Mouse (Mus musculus): ENCODE data around the gene 1700122O11Rik. TPM values are rescaled to one million over a fixed set of nuclear protein-coding genes. Genes with fewer than 3 reads are reported as not detected.

1700122O11Rik gene
- polyA plus RNA-seq (2015; fragmentation: Nextera tagmentation; extraction: Ambion mirVana): not detected in 2 replicates

GRCm38 (mm10) chr17:48038193-48038592 lies at the start of gene 1700122O11Rik:
1700122O11Rik (minus strand) TSS chr17:48038293.
- H3K4me2 ChIP-seq: no peak within 1 kb of the TSS
- no peak within 1 kb of the TSS for H3K9ac ChIP-seq
- 81% methylated on average over 2 of the region's 2 CpGs for WGBS
- peaks cover 34% of the 10 kb centered on the region for H3K4me1 ChIP-seq
- no peaks in the 10 kb centered on the region for H3K36me3 ChIP-seq
- H3K9me3 ChIP-seq: no peaks in the 10 kb centered on the region
- ATAC-seq (ENCODE audit: borderline replicate concordance, extremely low read depth, low FRiP score, low TSS enrichment): no peak
- H3K27ac ChIP-seq: 0 out of 2 replicates have a peak within 1 kb of the TSS, but pooled peaks have one; percentile 70
- no peak within 1 kb of the TSS for H3K4me3 ChIP-seq
- no peaks in the 10 kb centered on the region for H3K27me3 ChIP-seq

GRCm38 (mm10) chr17:48080626-48081025 lies 42.5 kb upstream of the 1700122O11Rik start:
- H3K4me1 ChIP-seq: no peaks in the 10 kb centered on the region
- H3K36me3 ChIP-seq: no peaks in the 10 kb centered on the region
- no peak overlapping the region; the same call in 1 of the 2 replicates for H3K27ac ChIP-seq
- WGBS: 47% methylated on average over 3 of the region's 3 CpGs
- H3K9ac ChIP-seq: no peak overlapping the region
- H3K27me3 ChIP-seq: no peaks in the 10 kb centered on the region
- no peak for ATAC-seq (ENCODE audit: borderline replicate concordance, extremely low read depth, low FRiP score, low TSS enrichment)
- H3K9me3 ChIP-seq: no peaks in the 10 kb centered on the region
- H3K4me3 ChIP-seq: no peak overlapping the region
- no peak overlapping the region for H3K4me2 ChIP-seq

- Histone ChIP-seq H3K27ac (no peak overlapping the region), H3K27me3 (no peaks in the 10 kb centered on the region), H3K9me3 (no peaks in the 10 kb centered on the region), H3K36me3 (no peaks in the 10 kb centered on the region), H3K4me1 (peaks cover 14% of the 10 kb centered on the region), H3K4me3 (no peak overlapping the region), H3K9ac (no peak overlapping the region), H3K4me2 (no peak overlapping the region)
- peak; percentile 49; the same call in 1 of the 2 replicates for ATAC-seq (ENCODE audit: borderline replicate concordance, extremely low read depth, low FRiP score, low TSS enrichment)
- WGBS: 27% methylated on average over 5 of the region's 5 CpGs
Observed at GRCm38 (mm10) chr17:48067729-48068128, 29.6 kb upstream of the 1700122O11Rik start.

GRCm38 (mm10) chr17:48067083-48067614 lies 29.1 kb upstream of the 1700122O11Rik start:
- Histone ChIP-seq H3K36me3 (no peaks in the 10 kb centered on the region), H3K9me3 (no peaks in the 10 kb centered on the region), H3K4me3 (no peak overlapping the region), H3K4me2 (no peak overlapping the region), H3K4me1 (peaks cover 14% of the 10 kb centered on the region), H3K27ac (no peak overlapping the region), H3K27me3 (no peaks in the 10 kb centered on the region), H3K9ac (no peak overlapping the region)
- ATAC-seq (ENCODE audit: borderline replicate concordance, extremely low read depth, low FRiP score, low TSS enrichment): no peak
- WGBS: 52% methylated on average over 10 of the region's 10 CpGs

- Histone ChIP-seq H3K27ac (no peak overlapping the region), H3K4me1 (peaks cover 14% of the 10 kb centered on the region), H3K9me3 (no peaks in the 10 kb centered on the region), H3K4me2 (no peak overlapping the region), H3K36me3 (no peaks in the 10 kb centered on the region), H3K9ac (no peak overlapping the region), H3K4me3 (no peak overlapping the region), H3K27me3 (no peaks in the 10 kb centered on the region)
- no peak for ATAC-seq (ENCODE audit: borderline replicate concordance, extremely low read depth, low FRiP score, low TSS enrichment)
- 55% methylated on average over 5 of the region's 5 CpGs for WGBS
Observed at GRCm38 (mm10) chr17:48065081-48065501, 27.0 kb upstream of the 1700122O11Rik start.

- no peak for ATAC-seq (ENCODE audit: borderline replicate concordance, extremely low read depth, low FRiP score, low TSS enrichment)
- no peaks in the 10 kb centered on the region for H3K9me3 ChIP-seq
- H3K4me2 ChIP-seq: no peak overlapping the region
- no peaks in the 10 kb centered on the region for H3K27me3 ChIP-seq
- H3K9ac ChIP-seq: no peak overlapping the region
- H3K4me3 ChIP-seq: no peak overlapping the region
- WGBS: 37% methylated on average over 10 of the region's 10 CpGs
- no peak overlapping the region for H3K27ac ChIP-seq
- H3K36me3 ChIP-seq: no peaks in the 10 kb centered on the region
- peaks cover 14% of the 10 kb centered on the region for H3K4me1 ChIP-seq
Observed at GRCm38 (mm10) chr17:48064196-48064843, 26.2 kb upstream of the 1700122O11Rik start.

GRCm38 (mm10) chr17:48057382-48057781 lies 19.3 kb upstream of the 1700122O11Rik start:
- peaks cover 28% of the 10 kb centered on the region for H3K27me3 ChIP-seq
- H3K27ac ChIP-seq: no peak overlapping the region
- H3K9ac ChIP-seq: no peak overlapping the region
- no peaks in the 10 kb centered on the region for H3K36me3 ChIP-seq
- H3K4me2 ChIP-seq: no peak overlapping the region; the same call in 1 of the 2 replicates
- no peaks in the 10 kb centered on the region for H3K9me3 ChIP-seq
- peaks cover 11% of the 10 kb centered on the region; the same call in 1 of the 2 replicates for H3K4me1 ChIP-seq
- 8% methylated on average over 12 of the region's 12 CpGs for WGBS
- no peak for ATAC-seq (ENCODE audit: borderline replicate concordance, extremely low read depth, low FRiP score, low TSS enrichment)
- H3K4me3 ChIP-seq: no peak overlapping the region

- peaks cover 28% of the 10 kb centered on the region for H3K27me3 ChIP-seq
- no peak for ATAC-seq (ENCODE audit: borderline replicate concordance, extremely low read depth, low FRiP score, low TSS enrichment)
Observed at GRCm38 (mm10) chr17:48055076-48055816, 17.2 kb upstream of the 1700122O11Rik start.

GRCm38 (mm10) chr17:48053646-48054045 lies 15.6 kb upstream of the 1700122O11Rik start:
- Histone ChIP-seq H3K27me3 (peaks cover 28% of the 10 kb centered on the region), H3K9me3 (no peaks in the 10 kb centered on the region), H3K36me3 (no peaks in the 10 kb centered on the region), H3K4me3 (no peak overlapping the region), H3K4me2 (no peak overlapping the region), H3K27ac (no peak overlapping the region), H3K9ac (no peak overlapping the region), H3K4me1 (peaks cover 11% of the 10 kb centered on the region; the same call in 1 of the 2 replicates)
- 77% methylated on average over 2 of the region's 2 CpGs for WGBS
- no peak for ATAC-seq (ENCODE audit: borderline replicate concordance, extremely low read depth, low FRiP score, low TSS enrichment)

More at GRCm38 (mm10) chr17:48055076-48055816, 17.2 kb upstream of the 1700122O11Rik start:
- no peak overlapping the region for H3K9ac ChIP-seq
- no peak overlapping the region for H3K27ac ChIP-seq
- no peaks in the 10 kb centered on the region for H3K9me3 ChIP-seq
- H3K4me2 ChIP-seq: no peak overlapping the region
- 38% methylated on average over 19 of the region's 20 CpGs for WGBS
- H3K4me3 ChIP-seq: no peak overlapping the region
- H3K36me3 ChIP-seq: no peaks in the 10 kb centered on the region
- H3K4me1 ChIP-seq: peaks cover 11% of the 10 kb centered on the region; the same call in 1 of the 2 replicates

GRCm38 (mm10) chr17:48052338-48053067 lies 14.4 kb upstream of the 1700122O11Rik start:
- no peak for ATAC-seq (ENCODE audit: borderline replicate concordance, extremely low read depth, low FRiP score, low TSS enrichment)
- no peak overlapping the region for H3K4me3 ChIP-seq

GRCm38 (mm10) chr17:48051638-48052337 lies 13.7 kb upstream of the 1700122O11Rik start:
- Histone ChIP-seq H3K27me3 (peaks cover 12% of the 10 kb centered on the region), H3K9ac (no peak overlapping the region), H3K4me3 (no peak overlapping the region), H3K4me1 (no peaks in the 10 kb centered on the region), H3K9me3 (no peaks in the 10 kb centered on the region), H3K4me2 (no peak overlapping the region), H3K27ac (0 out of 2 replicates have a peak overlapping the region, but pooled peaks have one; percentile 18), H3K36me3 (no peaks in the 10 kb centered on the region)
- no peak for ATAC-seq (ENCODE audit: borderline replicate concordance, extremely low read depth, low FRiP score, low TSS enrichment)
- 36% methylated on average over 5 of the region's 5 CpGs for WGBS

More at GRCm38 (mm10) chr17:48052338-48053067, 14.4 kb upstream of the 1700122O11Rik start:
- Histone ChIP-seq H3K27me3 (peaks cover 18% of the 10 kb centered on the region), H3K4me1 (peaks cover 5% of the 10 kb centered on the region; the same call in 1 of the 2 replicates), H3K9ac (no peak overlapping the region), H3K27ac (no peak overlapping the region), H3K36me3 (no peaks in the 10 kb centered on the region), H3K4me2 (no peak overlapping the region), H3K9me3 (no peaks in the 10 kb centered on the region)
- 67% methylated on average over 10 of the region's 10 CpGs for WGBS

All from lung, embryonic 15.5 days (tissue).